Mouse (Mus musculus) embryonic facial prominence, embryonic 11.5 days (tissue): ENCODE results near the gene Ndufa4. TPM values are rescaled to one million over a fixed set of nuclear protein-coding genes. Genes with fewer than 3 reads are reported as not detected.
"Not testable (repeated sequence)": the region's sequence is repeated elsewhere in the genome, so short reads cannot be mapped to it uniquely, and the experiment has no call there.

Source experiments
- ATAC-seq: fragments of 200-750 bp; cut with Nextera tagmentation; replicated peaks from 2 replicates; pipeline ENCODE4 v1.8.0; 2017; ENCODE audit warnings: low read depth; ENCODE audit not compliant: insufficient number of reproducible peaks, low FRiP score, low TSS enrichment
- DNase-seq: peaks from one replicate; pipeline ENCODE4 v3.0.0-alpha.2; 2015; ENCODE audit warnings: low spot score
- H3K27ac ChIP-seq: fragments of 300-500 bp; sonication (generic); replicated peaks from 2 replicates; pipeline ENCODE4 v1.5.1; 2014; ENCODE audit warnings: mild to moderate bottlenecking, low read depth, low read length, control low read depth
- H3K27me3 ChIP-seq: fragments of 300-500 bp; sonication (generic); 2 replicates; pipeline ENCODE4 v1.6.1; 2014; ENCODE audit warnings: mild to moderate bottlenecking, low read length, moderate library complexity, mixed read lengths; ENCODE audit not compliant: control insufficient read depth, insufficient read depth
- H3K36me3 ChIP-seq: fragments of 300-500 bp; sonication (generic); replicated peaks from 2 replicates; pipeline ENCODE4 v1.6.1; 2014; ENCODE audit warnings: low read depth, mild to moderate bottlenecking, low read length, moderate library complexity, mixed read lengths; ENCODE audit not compliant: control insufficient read depth, insufficient read depth
- H3K4me1 ChIP-seq: fragments of 300-500 bp; sonication (generic); 2 replicates; pipeline ENCODE4 v1.6.1; 2014; ENCODE audit warnings: low read length, mixed read lengths; ENCODE audit not compliant: control insufficient read depth, insufficient read depth
- H3K4me2 ChIP-seq: fragments of 300-500 bp; sonication (generic); 2 replicates; pipeline ENCODE4 v1.6.1; 2014; ENCODE audit warnings: low read depth, mild to moderate bottlenecking, control low read depth, low read length, moderate library complexity
- H3K4me3 ChIP-seq: fragments of 300-500 bp; sonication (generic); 2 replicates; pipeline ENCODE4 v1.5.1; 2014; ENCODE audit warnings: low read depth, low read length, control low read depth
- H3K9ac ChIP-seq: fragments of 300-500 bp; sonication (generic); replicated peaks from 2 replicates; pipeline ENCODE4 v1.6.1; 2014; ENCODE audit warnings: mild to moderate bottlenecking, control low read depth, low read length
- H3K9me3 ChIP-seq: fragments of 300-500 bp; sonication (generic); replicated peaks from 2 replicates; pipeline ENCODE4 v1.6.1; 2016; ENCODE audit warnings: mild to moderate bottlenecking, low read length, inconsistent platforms, mixed read lengths; ENCODE audit not compliant: control insufficient read depth
- WGBS: fragments of 180-500 bp; shearing (Covaris S2); extraction: QIAGEN DNeasy Blood & Tissue Kit; methylation state at CpG from one replicate; pipeline ENCODE4 v1.1.7; 2014; 5-methylcytosine and 5-hydroxymethylcytosine counted together
- polyA plus RNA-seq: library from polyadenylated mRNA; unstranded; fragments of >200 nt; fragmentation: Nextera tagmentation; extraction: Ambion mirVana; gene quantifications from 2 replicates; pipeline ENCODE4 v1.2.1, GENCODE M21; 2014

Ndufa4 gene
- polyA plus RNA-seq, 1 experiment from 2014 or later: 800 TPM

GRCm38 (mm10) chr6:11908170-11908569 is 873 bp upstream of the Ndufa4 start:
- Histone ChIP-seq H3K36me3 (peaks cover 3% of the 10 kb centered on the region), H3K4me1 (no peaks in the 10 kb centered on the region), H3K9ac (peak overlapping the region; percentile 87), H3K27ac (peak overlapping the region; percentile 22; the same call in 1 of the 2 replicates), H3K27me3 (no peaks in the 10 kb centered on the region), H3K4me3 (peak overlapping the region; percentile 79), H3K4me2 (peak overlapping the region; percentile 30), H3K9me3 (no peaks in the 10 kb centered on the region)
- DNase-seq (no peak), ATAC-seq (no peak)
- 33% methylated on average over 7 of the region's 7 CpGs for WGBS

- Histone ChIP-seq H3K27me3 (no peaks in the 10 kb centered on the region), H3K9me3 (no peaks in the 10 kb centered on the region), H3K36me3 (peaks cover 3% of the 10 kb centered on the region), H3K27ac (peak overlapping the region; percentile 22; the same call in 1 of the 2 replicates), H3K4me3 (peak overlapping the region; percentile 79), H3K9ac (peak overlapping the region; percentile 87), H3K4me2 (peak overlapping the region; percentile 50), H3K4me1 (no peaks in the 10 kb centered on the region)
- peak; percentile 58 for ATAC-seq
- 0% methylated on average over 5 of the region's 5 CpGs for WGBS
- DNase-seq: peak; percentile 19
Measured at GRCm38 (mm10) chr6:11906890-11907268, 418 bp downstream of the Ndufa4 start.

DNA sequence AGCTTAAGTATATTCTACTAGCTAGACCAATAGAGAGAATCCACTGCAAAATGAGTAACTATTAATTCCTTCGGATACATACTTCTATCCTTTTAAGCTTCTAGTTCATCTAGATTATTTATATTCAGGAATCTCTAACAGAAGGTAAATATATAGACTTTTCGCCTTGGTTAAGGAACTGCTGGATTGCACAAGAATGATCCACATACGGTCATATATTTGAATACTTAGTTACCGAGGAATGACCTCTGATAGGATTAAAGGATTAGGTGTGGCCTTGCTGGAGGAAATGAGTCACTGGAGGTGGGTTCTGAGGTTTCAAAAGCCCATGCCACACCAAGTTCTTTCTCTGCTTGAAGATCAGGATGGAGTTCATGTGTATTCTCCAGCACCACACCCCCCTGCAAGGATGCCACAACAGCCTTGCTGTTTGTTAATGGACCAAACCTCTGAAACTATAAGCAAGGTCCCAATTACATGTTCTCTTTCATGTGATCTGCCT is 6.4 kb downstream of the Ndufa4 start:
- no peak overlapping the region for H3K27ac ChIP-seq
- no peak overlapping the region for H3K9ac ChIP-seq
- ATAC-seq (no peak), DNase-seq (no peak)
- H3K27me3 ChIP-seq: no peaks in the 10 kb centered on the region
- H3K4me2 ChIP-seq: no peak overlapping the region
- peaks cover 3% of the 10 kb centered on the region for H3K36me3 ChIP-seq
- H3K4me3 ChIP-seq: no peak overlapping the region
- no peaks in the 10 kb centered on the region for H3K4me1 ChIP-seq
- no peaks in the 10 kb centered on the region for H3K9me3 ChIP-seq
- WGBS: 82% methylated on average over 4 of the region's 4 CpGs

GRCm38 (mm10) chr6:11875364-11875763 is 31.9 kb downstream of the Ndufa4 start:
- H3K36me3 ChIP-seq, H3K4me2 ChIP-seq, H3K27ac ChIP-seq, ATAC-seq, H3K4me3 ChIP-seq, H3K27me3 ChIP-seq, H3K4me1 ChIP-seq, H3K9me3 ChIP-seq, H3K9ac ChIP-seq, DNase-seq: not testable (repeated sequence)
- no CpG with 5 or more reads among the region's 2 CpGs for WGBS

Other genes with a start within 250 kb of the Ndufa4 start
- gene Phf14, start 312 bp upstream of the Ndufa4 start, polyA plus RNA-seq: 88.1 and 106 TPM in 2 replicates